Mouse (Mus musculus) lung, adult 2 months (tissue): ENCODE results near the gene Itga6.

Source experiments
- CTCF ChIP-seq: fragments of 200-500 bp; IDR thresholded peaks from 2 replicates; pipeline ENCODE4 v1.5.1; 2011; ENCODE audit warnings: mild to moderate bottlenecking, low read length, control low read depth; ENCODE audit not compliant: insufficient read depth
- POLR2A ChIP-seq: fragments of 200-500 bp; IDR thresholded peaks from 2 replicates; pipeline ENCODE4 v1.6.1; 2011; ENCODE audit warnings: low read depth, mild to moderate bottlenecking, control low read depth, low read length, borderline replicate concordance; ENCODE audit errors: extremely low read depth

- TF ChIP-seq CTCF = no peak
- no peak for TF ChIP-seq POLR2A
Observed at GRCm38 (mm10) chr2:71897420-71897819, 152.0 kb downstream of the Itga6 start.
